Mouse (Mus musculus): Measurements from ENCODE around the gene Perm1. TPM values are rescaled to one million over a fixed set of nuclear protein-coding genes. Genes with fewer than 3 reads are reported as not detected.

Perm1 gene
- total RNA-seq, 2 experiments from 2014 or later, result 0.23 to 0.27 TPM

- peak; percentile 72 to 83 for DNase-seq (ENCODE audit: extremely low spot score in 1 of 2, low spot score in 1 of 2)
These were observed 20.3 kb downstream of the Perm1 start, which contains the start of gene Noc2l for GRCm38 (mm10) chr4:156235808-156236533. Noc2l (plus strand) TSS chr4:156236010.

GRCm38 (mm10) chr4:156236651-156237447 is 21.2 kb downstream of the Perm1 start:
- DNase-seq (ENCODE audit: extremely low spot score in 1 of 2, low spot score in 1 of 2), result no peak

GRCm38 (mm10) chr4:156249567-156249966 is 33.9 kb downstream of the Perm1 start:
- no peak for DNase-seq (ENCODE audit: extremely low spot score in 1 of 2, low spot score in 1 of 2)

- no peak for DNase-seq (ENCODE audit: extremely low spot score in 1 of 2, low spot score in 1 of 2)
These were observed 35.4 kb downstream of the Perm1 start for GRCm38 (mm10) chr4:156251081-156251480.

DNA sequence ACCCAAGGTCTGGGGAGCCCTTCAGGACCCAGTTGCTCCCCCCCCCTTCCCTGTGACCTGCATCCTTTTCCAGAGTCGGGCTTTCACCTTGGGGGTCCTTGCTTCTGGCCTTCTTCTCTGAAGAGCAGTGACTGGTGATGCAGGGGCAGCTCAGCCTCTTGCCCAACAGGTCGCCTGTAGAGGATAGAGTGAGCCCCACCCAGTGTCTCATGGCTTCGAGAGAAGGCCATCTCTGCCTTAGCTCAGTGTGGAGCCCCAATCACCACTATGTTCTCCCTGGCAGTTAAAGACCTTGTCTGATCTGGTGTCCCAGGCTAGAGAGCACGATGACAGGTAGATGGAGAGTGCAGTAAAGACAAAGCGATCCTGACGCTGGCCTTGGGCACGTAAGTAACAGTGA is 36.5 kb downstream of the Perm1 start:
- DNase-seq (ENCODE audit: extremely low spot score in 1 of 2, low spot score in 1 of 2), result no peak

DNA sequence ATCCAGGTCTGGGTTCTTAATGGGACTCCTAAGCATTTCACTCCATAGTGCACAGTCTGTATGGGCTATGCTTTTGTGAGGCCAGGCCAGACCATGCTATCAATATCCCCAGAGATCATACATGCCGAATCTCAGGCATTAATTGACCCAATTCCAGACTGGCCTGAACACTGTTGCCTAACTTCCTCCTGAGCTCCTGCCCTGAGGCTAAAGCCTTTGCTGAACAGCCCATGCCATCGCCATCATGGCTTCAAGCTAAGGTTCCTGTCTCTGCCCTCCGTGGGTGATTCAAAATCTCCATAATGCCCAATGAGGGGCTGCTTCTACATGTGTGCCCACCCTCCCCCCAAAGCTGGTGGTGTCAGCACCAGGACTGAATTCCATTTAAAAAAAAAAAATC is 37.0 kb downstream of the Perm1 start:
- DNase-seq (ENCODE audit: extremely low spot score in 1 of 2, low spot score in 1 of 2), result no peak

DNA sequence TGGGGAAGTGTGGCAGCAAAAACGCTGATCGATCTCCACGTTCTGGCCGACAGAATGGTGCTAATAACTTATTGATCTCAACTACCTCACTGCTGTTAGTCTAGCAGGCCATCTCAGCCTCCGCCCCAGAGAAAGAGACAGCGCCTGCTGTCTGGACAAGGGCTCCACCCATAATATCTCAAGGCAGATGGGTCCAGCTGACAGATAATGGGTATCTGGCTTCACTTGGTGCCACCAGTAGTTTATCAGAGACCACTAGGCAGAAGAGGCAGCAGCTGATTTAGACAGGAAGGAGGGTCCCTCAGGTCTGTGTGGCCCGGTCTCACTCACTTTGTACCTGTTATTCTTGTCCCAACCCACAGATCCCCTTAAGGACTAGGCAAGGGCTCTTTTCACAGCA is 37.4 kb downstream of the Perm1 start:
- no peak for DNase-seq (ENCODE audit: extremely low spot score in 1 of 2, low spot score in 1 of 2)

- no peak for DNase-seq (ENCODE audit: extremely low spot score in 1 of 2, low spot score in 1 of 2)
These were observed 38.9 kb downstream of the Perm1 start for GRCm38 (mm10) chr4:156254361-156255077.

DNA sequence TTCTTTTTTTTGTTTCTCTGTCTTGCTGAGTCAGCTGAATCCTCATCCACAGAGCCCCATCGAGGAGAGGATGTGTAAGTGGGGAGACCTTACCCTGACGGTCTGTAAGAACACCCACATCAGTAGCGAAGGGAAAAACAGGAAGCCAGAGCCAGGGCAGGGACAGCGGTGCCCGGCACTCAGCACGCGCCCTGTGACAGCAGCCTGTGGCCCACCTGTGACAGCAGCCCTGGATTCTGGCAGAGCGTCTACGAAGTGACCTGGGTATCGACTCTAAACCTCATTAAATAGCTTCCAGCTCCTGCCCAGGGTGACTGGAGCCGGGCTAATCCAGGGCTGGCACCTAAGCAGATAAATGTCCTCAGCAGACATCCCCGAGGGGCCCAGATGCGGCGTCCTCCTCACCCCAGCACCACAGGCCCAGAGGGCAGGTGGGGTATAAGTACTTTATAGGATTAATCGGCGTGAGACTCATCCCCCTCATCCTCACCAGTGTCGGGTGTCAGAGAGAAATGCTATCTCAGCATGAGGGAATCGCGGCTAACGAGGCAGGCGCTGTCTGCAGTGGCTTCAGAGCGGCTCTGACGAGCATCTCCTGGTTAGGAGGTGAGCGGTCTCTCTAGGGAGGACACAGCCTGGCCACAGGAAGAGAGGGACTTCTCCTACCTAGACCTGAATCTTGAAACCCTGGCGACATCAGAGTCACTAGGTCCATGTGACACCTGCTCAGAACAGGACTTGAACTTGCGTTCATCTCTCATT is 39.6 kb downstream of the Perm1 start, which contains the start of gene Samd11:
TSS of gene Samd11 (minus strand) at position 580 of the 762 bp plus-strand sequence.
- DNase-seq (ENCODE audit: extremely low spot score in 1 of 2, low spot score in 1 of 2), result no peak

Small RNA genes within 50 kb of the gene (microRNA-seq; reads per million reads assigned to microRNA genes)
- 5.0 to 5.7 reads per million in 2 experiments for gene Mir7658

Other genes starting within 250 kb of the Perm1 start
- gene B3galt6, start 223.2 kb upstream of the Perm1 start, total RNA-seq (2021), result 10 to 100 TPM; 10.4 to 11.2 TPM
- 100 to 1,000 TPM; 180 to 193 TPM for gene Sdf4, start 223.0 kb upstream of the Perm1 start, total RNA-seq (2021)
- 1 to 10 TPM; 1.0 to 2.2 TPM for gene Tnfrsf4, start 202.0 kb upstream of the Perm1 start, total RNA-seq (2021)
- not detected for gene Tnfrsf18, start 189.7 kb upstream of the Perm1 start, total RNA-seq (2021)
- gene Ttll10, start 156.5 kb upstream of the Perm1 start, total RNA-seq (2021), result under 1 TPM; 0.12 to 0.31 TPM
- gene 9430015G10Rik, start 105.9 kb upstream of the Perm1 start, total RNA-seq (2021), result 10 to 100 TPM; 21.6 to 30.3 TPM
- gene Rnf223, start 85.4 kb upstream of the Perm1 start, total RNA-seq (2021), result under 1 TPM; 0.59 to 0.89 TPM
- 100 to 1,000 TPM; 142 to 167 TPM for gene Agrn, start 18.4 kb upstream of the Perm1 start, total RNA-seq (2021)
- under 1 TPM in 1 of 2 experiments, not detected in 1; 0.49 TPM for gene Isg15, start 15.1 kb upstream of the Perm1 start, total RNA-seq (2021)
- gene AW011738, start 12.6 kb upstream of the Perm1 start, total RNA-seq (2021), result 1 to 10 TPM; 5.4 to 6.9 TPM
- 10 to 100 TPM; 37.9 to 45.9 TPM for gene Plekhn1, start 19.0 kb downstream of the Perm1 start, total RNA-seq (2021)
- 10 to 100 TPM; 60.5 to 66.7 TPM for gene Noc2l, start 20.1 kb downstream of the Perm1 start, total RNA-seq (2021)
- gene Samd11, start 39.8 kb downstream of the Perm1 start, total RNA-seq (2021), result 1 to 10 TPM; 3.9 to 4.9 TPM
- not detected for gene Vmn2r-ps159, start 115.2 kb downstream of the Perm1 start, total RNA-seq (2021)

Data from layer of hippocampus, postnatal 25 days (tissue).